Mouse (Mus musculus) skeletal muscle tissue, postnatal 0 days (tissue): ENCODE measurements around the gene Tank. TPM values are rescaled to one million over a fixed set of nuclear protein-coding genes. Genes with fewer than 3 reads are reported as not detected.

Source experiments
- polyA plus RNA-seq: library from polyadenylated mRNA; unstranded; fragments of >200 nt; fragmentation: Nextera tagmentation; extraction: Ambion mirVana; gene quantifications from 2 replicates; pipeline ENCODE4 v1.2.1, GENCODE M21; 2015

The Tank gene
- polyA plus RNA-seq, result 17.7 and 21.3 TPM in 2 replicates

DNA sequence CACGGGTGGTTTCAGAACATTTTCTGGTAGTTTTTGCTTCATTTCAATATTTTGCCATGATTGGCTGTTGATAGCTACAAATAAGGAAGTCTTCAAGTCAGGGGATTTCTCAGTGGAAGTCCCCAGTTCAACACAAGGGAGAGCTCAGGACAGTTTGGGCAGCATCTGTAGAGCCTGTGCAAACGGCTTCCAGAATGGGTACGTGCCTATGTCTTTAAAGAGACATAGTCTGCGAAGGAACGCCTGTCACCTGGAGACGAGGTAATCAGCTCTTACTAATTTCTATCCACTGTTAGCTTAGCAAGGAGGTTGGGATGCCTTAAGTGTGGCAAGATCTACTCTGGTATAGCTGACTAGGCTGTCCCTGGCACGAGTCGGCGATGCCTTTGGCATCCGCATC lies at the start of gene Tank:
Tank (plus strand) TSS at position 153 of the 400 bp plus-strand sequence.

Other genes starting within 250 kb of the Tank start
- 97.8 and 110 TPM in 2 replicates for gene Psmd14, start 133.1 kb downstream of the Tank start, polyA plus RNA-seq
- gene Tbr1, start 224.3 kb downstream of the Tank start, polyA plus RNA-seq, result 0.09 and 0.12 TPM in 2 replicates